17 mouse cellular contexts compared by ENCODE assay signal in the genomic region with DNA sequence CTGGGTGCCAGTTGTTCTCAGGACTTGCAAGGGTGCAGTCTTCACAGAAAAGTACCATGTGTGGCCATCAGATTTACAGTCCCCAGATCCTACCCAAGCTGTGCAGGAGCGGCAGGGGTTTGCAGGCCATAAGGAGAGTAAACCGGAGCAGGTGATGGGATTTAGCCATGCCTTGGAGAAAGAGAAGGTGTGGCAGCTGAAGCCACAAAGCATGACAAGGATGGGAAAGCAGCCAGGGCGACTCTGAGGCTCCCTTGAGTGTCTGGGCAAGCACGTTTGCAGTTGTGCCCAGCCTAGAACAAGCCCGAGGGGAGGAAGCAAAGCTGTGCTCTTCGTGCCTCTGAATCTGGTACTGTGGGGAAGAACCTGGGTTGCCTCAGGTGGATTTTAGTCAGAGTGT. TPM values are rescaled to one million over a fixed set of nuclear protein-coding genes. Genes with fewer than 3 reads are reported as not detected.
DNase-seq lines count a peak whose midpoint lies in the region; ATAC-seq and TF ChIP-seq lines count a peak whose summit lies in the region.
"Had no signal": no experiment of that assay in that cellular context is flagged by ENCODE, and none has a peak within 500 bp of the region (broad histone marks: within the 10 kb centered on the region; RNA-seq: fewer than 3 reads in every experiment).

No protein-coding gene starts in this region.

- 68% methylated on average over 6 of the region's 6 CpGs for WGBS in kidney, embryonic 14.5 days
- 20% methylated on average over 6 of the region's 6 CpGs for WGBS in small intestine, adult 2 months

- H3K4me3 ChIP-seq in kidney, embryonic 14.5 days (ENCODE audit: low read length): no peak overlapping the region
- no peak overlapping the region for H3K4me3 ChIP-seq in small intestine, adult 2 months (ENCODE audit: low read depth, low read length)
- H3K4me3 ChIP-seq: embryonic facial prominence, embryonic 15.5 days; heart, embryonic 13.5 days; limb, embryonic 10.5 days; liver, embryonic 12.5 days had no signal

- H3K4me1 ChIP-seq in kidney, embryonic 14.5 days (ENCODE audit: control insufficient read depth, insufficient read depth, low read length): peaks cover 6% of the 10 kb centered on the region; the same call in 1 of the 2 replicates
- H3K4me1 ChIP-seq in small intestine, adult 2 months (ENCODE audit: control insufficient read depth, insufficient read depth, insufficient read length, low read length): peaks cover 25% of the 10 kb centered on the region
- H3K4me1 ChIP-seq: liver, embryonic 12.5 days had no signal

- H3K4me2 ChIP-seq in kidney, embryonic 14.5 days (replicated peaks; ENCODE audit: low read depth, low read length): no peak overlapping the region
- H3K4me2 ChIP-seq: embryonic facial prominence, embryonic 15.5 days; heart, embryonic 13.5 days; liver, embryonic 12.5 days; midbrain, embryonic 11.5 days had no signal

- no peak overlapping the region for H3K9ac ChIP-seq in kidney, embryonic 14.5 days (ENCODE audit: low read depth, low read length)
- H3K9ac ChIP-seq: embryonic facial prominence, embryonic 15.5 days; heart, embryonic 13.5 days; liver, embryonic 12.5 days had no signal

- no peak for TF ChIP-seq POLR2A in small intestine, adult 2 months (IDR thresholded peaks at IDR 0.05; ENCODE audit: low read depth, low read length)

- H3K27ac ChIP-seq in kidney, embryonic 14.5 days (ENCODE audit: low read depth, low read length): no peak overlapping the region
- H3K27ac ChIP-seq in small intestine, adult 2 months (ENCODE audit: insufficient read depth, low read depth, low read length): peak overlapping the region; percentile 35; the same call in 1 of the 2 replicates
- H3K27ac ChIP-seq: heart, embryonic 13.5 days; limb, embryonic 10.5 days; liver, embryonic 12.5 days had no signal

- peak; percentile 22 for DNase-seq in cerebellum, adult 9-11 months
- DNase-seq in cerebellum, adult 11-12 months: no peak
- peak; percentile 59 for DNase-seq in kidney, adult 11 months
- peak; percentile 6 for DNase-seq in right cerebral cortex, postnatal 25 days
- no peak for DNase-seq in right cerebral cortex, postnatal 36 days (ENCODE audit: low spot score in 2 of 2)
- DNase-seq in embryo, embryonic 10.5 days (ENCODE audit: low spot score): no peak
- DNase-seq: adrenal gland, adult 2 months; gastrocnemius, postnatal 36 days had no signal

- no peaks in the 10 kb centered on the region for H3K36me3 ChIP-seq in kidney, embryonic 14.5 days (ENCODE audit: control insufficient read depth, insufficient read depth, low read length)
- no peaks in the 10 kb centered on the region for H3K36me3 ChIP-seq in small intestine, adult 2 months (ENCODE audit: control insufficient read depth, insufficient read depth, low read length)
- H3K36me3 ChIP-seq: embryonic facial prominence, embryonic 15.5 days; heart, embryonic 13.5 days; limb, embryonic 10.5 days; liver, embryonic 12.5 days had no signal

- no peaks in the 10 kb centered on the region for H3K9me3 ChIP-seq in kidney, embryonic 14.5 days (ENCODE audit: control insufficient read depth, low read length)
- H3K9me3 ChIP-seq: embryonic facial prominence, embryonic 15.5 days; heart, embryonic 13.5 days; limb, embryonic 10.5 days; liver, embryonic 12.5 days had no signal

- no peak for ATAC-seq in kidney, embryonic 14.5 days (ENCODE audit: low FRiP score, low TSS enrichment)
- ATAC-seq: intestine, embryonic 16.5 days; liver, embryonic 12.5 days had no signal

- no peaks in the 10 kb centered on the region for H3K27me3 ChIP-seq in kidney, embryonic 14.5 days (ENCODE audit: control insufficient read depth, insufficient read depth, low read length)
- no peaks in the 10 kb centered on the region for H3K27me3 ChIP-seq in small intestine, adult 2 months (ENCODE audit: control insufficient read depth, insufficient read depth, low read length)
- H3K27me3 ChIP-seq: embryonic facial prominence, embryonic 15.5 days had no signal

- no peak for TF ChIP-seq CTCF in small intestine, adult 2 months (IDR thresholded peaks at IDR 0.05; ENCODE audit: extremely low read depth, insufficient read length, insufficient replicate concordance, low read depth, low read length)

RNA-seq across cellular contexts. Expression of a gene that starts 17.5 kb away (rescaled TPM):
- polyA plus RNA-seq in kidney, embryonic 14.5 days (2014; fragmentation: Nextera tagmentation; extraction: Ambion mirVana): 12.9 and 28.7 TPM in 2 replicates
- 74.3 and 147 TPM in 2 replicates for polyA plus RNA-seq in small intestine, adult 2 months (2012; rRNA removed)

RNA-seq across cellular contexts. Expression of a gene that starts 45.8 kb away (rescaled TPM):
- polyA plus RNA-seq in kidney, embryonic 14.5 days (2014; fragmentation: Nextera tagmentation; extraction: Ambion mirVana): 0.53 and 0.92 TPM in 2 replicates
- polyA plus RNA-seq in small intestine, adult 2 months (2012; rRNA removed): 246 and 934 TPM in 2 replicates
- polyA plus RNA-seq: forebrain, embryonic 11.5 days; heart, embryonic 13.5 days; limb, embryonic 10.5 days had no signal

Comparison
In these comparisons a context has a peak if more than half of its experiments do, and no peak if none do; other contexts are left out.
1. DNase-seq: peak in cerebellum, adult 9-11 months (single experiment), kidney, adult 11 months (single experiment) and right cerebral cortex, postnatal 25 days (single experiment); none in cerebellum, adult 11-12 months (single experiment), right cerebral cortex, postnatal 36 days (0 of 2) and embryo, embryonic 10.5 days (single experiment).
2. RNA of a gene that starts 45.8 kb away (polyA plus RNA-seq): 246 to 934 TPM in small intestine, adult 2 months; 0.53 to 0.92 TPM in kidney, embryonic 14.5 days; every median in the first group is over 100 times any median in the second.